Mouse (Mus musculus) lung, postnatal 0 days (tissue): ENCODE measurements around the gene Pcp4.

Source experiments
- CTCF ChIP-seq: IDR thresholded peaks from 2 replicates; pipeline ENCODE4 v1.5.1; 2016; ENCODE audit warnings: antibody characterized with exemption, mild to moderate bottlenecking
- EP300 ChIP-seq: IDR thresholded peaks from 2 replicates; pipeline ENCODE4 v1.6.1; 2016; ENCODE audit warnings: antibody characterized with exemption, mild to moderate bottlenecking, control low read depth

GRCm38 (mm10) chr16:96531029-96531428 is 63.6 kb downstream of the Pcp4 start:
- TF ChIP-seq CTCF: no peak
- no peak for TF ChIP-seq EP300
